Mouse (Mus musculus) left cerebral cortex, postnatal 4 days (tissue): ENCODE results near the gene Xcl1. TPM values are rescaled to one million over a fixed set of nuclear protein-coding genes. Genes with fewer than 3 reads are reported as not detected.
"Not testable (repeated sequence)": the region's sequence is repeated elsewhere in the genome, so short reads cannot be mapped to it uniquely, and the experiment has no call there.

ENCODE experiments used
- DNase-seq: peaks from one replicate; pipeline ENCODE4 v3.0.0-alpha.2; 2022
- intact Hi-C: fragments of 180-260 bp; cut with DNase I; formaldehyde crosslinking; loops from one replicate; pipeline ENCODE4 v1.15.1; 2025
- total RNA-seq, 2 experiments: library from RNA; stranded (reverse); gene quantifications; 2 replicates each; pipeline ENCODE4 v1.2.3; 2021

The Xcl1 gene
- not detected for total RNA-seq

- DNase-seq = no peak
- intact Hi-C loops = no loop called here
Observed at GRCm38 (mm10) chr1:164935477-164936044, at the start of gene Xcl1. TSS of gene Xcl1 (minus strand) at chr1:164935527.

GRCm38 (mm10) chr1:164984681-164985080, 49.4 kb upstream of the Xcl1 start:
- intact Hi-C loops = not testable (repeated sequence)

GRCm38 (mm10) chr1:164977351-164977750, 42.0 kb upstream of the Xcl1 start:
- intact Hi-C loops = no loop called here
- no peak for DNase-seq

More at GRCm38 (mm10) chr1:164984681-164985080, 49.4 kb upstream of the Xcl1 start:
- not testable (repeated sequence) for DNase-seq

- no peak for DNase-seq
- intact Hi-C loops = no loop called here
Observed at GRCm38 (mm10) chr1:164975729-164976128, 40.4 kb upstream of the Xcl1 start.

- DNase-seq = no peak
- intact Hi-C loops = no loop called here
Observed at GRCm38 (mm10) chr1:164975276-164975675, 39.9 kb upstream of the Xcl1 start.

- no peak for DNase-seq
- intact Hi-C loops = no loop called here
Observed at GRCm38 (mm10) chr1:164973790-164974189, 38.5 kb upstream of the Xcl1 start.

GRCm38 (mm10) chr1:164973341-164973740, 38.0 kb upstream of the Xcl1 start:
- intact Hi-C loops = no loop called here
- no peak for DNase-seq

GRCm38 (mm10) chr1:164972744-164973143, 37.4 kb upstream of the Xcl1 start:
- intact Hi-C loops = no loop called here

GRCm38 (mm10) chr1:164966095-164966698, 30.9 kb upstream of the Xcl1 start:
- no peak for DNase-seq
- intact Hi-C loops = no loop called here

More at GRCm38 (mm10) chr1:164972744-164973143, 37.4 kb upstream of the Xcl1 start:
- DNase-seq = no peak

GRCm38 (mm10) chr1:164960610-164961009, 25.3 kb upstream of the Xcl1 start:
- intact Hi-C loops = no loop called here
- DNase-seq = no peak

GRCm38 (mm10) chr1:164959787-164960385, 24.6 kb upstream of the Xcl1 start:
- no peak for DNase-seq
- intact Hi-C loops = no loop called here

- intact Hi-C loops = no loop called here
- no peak for DNase-seq
Observed at GRCm38 (mm10) chr1:164959160-164959559, 23.8 kb upstream of the Xcl1 start.

- intact Hi-C loops = no loop called here
- DNase-seq = no peak
Observed at GRCm38 (mm10) chr1:164957974-164958373, 22.6 kb upstream of the Xcl1 start.

- intact Hi-C loops = no loop called here
- DNase-seq = no peak
Observed at GRCm38 (mm10) chr1:164956725-164957399, 21.5 kb upstream of the Xcl1 start.

GRCm38 (mm10) chr1:164955452-164956196, 20.3 kb upstream of the Xcl1 start:
- intact Hi-C loops = no loop called here
- DNase-seq = no peak

- DNase-seq = no peak
- intact Hi-C loops = no loop called here
Observed at GRCm38 (mm10) chr1:164953574-164953973, 18.2 kb upstream of the Xcl1 start.

GRCm38 (mm10) chr1:164936060-164936459, 733 bp upstream of the Xcl1 start:
- intact Hi-C loops = no loop called here
- DNase-seq = no peak

- intact Hi-C loops = no loop called here
- DNase-seq = no peak
Observed at GRCm38 (mm10) chr1:164933441-164934188, 1.7 kb downstream of the Xcl1 start.

GRCm38 (mm10) chr1:164931135-164931534, 4.2 kb downstream of the Xcl1 start:
- no peak for DNase-seq
- intact Hi-C loops = no loop called here

GRCm38 (mm10) chr1:164930006-164930405, 5.3 kb downstream of the Xcl1 start:
- DNase-seq = no peak
- intact Hi-C loops = no loop called here
